Mouse (Mus musculus) forebrain, embryonic 15.5 days (tissue): ENCODE data around the gene Slain2. TPM values are rescaled to one million over a fixed set of nuclear protein-coding genes. Genes with fewer than 3 reads are reported as not detected.

Source experiments
- ATAC-seq: fragments of 200-750 bp; cut with Nextera tagmentation; replicated peaks from 2 replicates; pipeline ENCODE4 v1.8.0; 2017; ENCODE audit warnings: mild to moderate bottlenecking, moderate TSS enrichment, moderate library complexity
- H3K27ac ChIP-seq: fragments of 300-500 bp; sonication (generic); replicated peaks from 2 replicates; pipeline ENCODE4 v1.5.1; 2015; ENCODE audit warnings: mild to moderate bottlenecking, inconsistent platforms
- H3K27me3 ChIP-seq: fragments of 300-500 bp; sonication (generic); 2 replicates; pipeline ENCODE4 v1.6.1; 2015; ENCODE audit warnings: inconsistent platforms
- H3K36me3 ChIP-seq: fragments of 300-500 bp; sonication (generic); 2 replicates; pipeline ENCODE4 v1.6.1; 2015; ENCODE audit warnings: mild to moderate bottlenecking, inconsistent platforms
- H3K4me1 ChIP-seq: fragments of 300-500 bp; sonication (generic); 2 replicates; pipeline ENCODE4 v1.6.1; 2015; ENCODE audit warnings: inconsistent platforms
- H3K4me2 ChIP-seq: fragments of 300-500 bp; sonication (generic); replicated peaks from 2 replicates; pipeline ENCODE4 v1.6.1; 2015; ENCODE audit warnings: mild to moderate bottlenecking, inconsistent platforms
- H3K4me3 ChIP-seq: fragments of 300-500 bp; sonication (generic); 2 replicates; pipeline ENCODE4 v1.5.1; 2015; ENCODE audit warnings: mild to moderate bottlenecking, inconsistent platforms
- H3K9ac ChIP-seq: fragments of 300-500 bp; sonication (generic); replicated peaks from 2 replicates; pipeline ENCODE4 v1.6.1; 2015; ENCODE audit warnings: mild to moderate bottlenecking, inconsistent platforms
- H3K9me3 ChIP-seq: fragments of 300-500 bp; sonication (generic); 2 replicates; pipeline ENCODE4 v1.6.1; 2016; ENCODE audit warnings: inconsistent platforms
- WGBS: fragments of 180-500 bp; shearing (Covaris S2); methylation state at CpG from one replicate; pipeline ENCODE4 v1.1.7; 2015; ENCODE audit warnings: mixed read lengths; 5-methylcytosine and 5-hydroxymethylcytosine counted together
- polyA plus RNA-seq: library from polyadenylated mRNA; unstranded; fragments of >200 nt; fragmentation: Nextera tagmentation; extraction: Ambion mirVana; gene quantifications from 2 replicates; pipeline ENCODE4 v1.2.1, GENCODE M21; 2015

Slain2 gene
- polyA plus RNA-seq = 17.9 and 18.4 TPM in 2 replicates

DNA sequence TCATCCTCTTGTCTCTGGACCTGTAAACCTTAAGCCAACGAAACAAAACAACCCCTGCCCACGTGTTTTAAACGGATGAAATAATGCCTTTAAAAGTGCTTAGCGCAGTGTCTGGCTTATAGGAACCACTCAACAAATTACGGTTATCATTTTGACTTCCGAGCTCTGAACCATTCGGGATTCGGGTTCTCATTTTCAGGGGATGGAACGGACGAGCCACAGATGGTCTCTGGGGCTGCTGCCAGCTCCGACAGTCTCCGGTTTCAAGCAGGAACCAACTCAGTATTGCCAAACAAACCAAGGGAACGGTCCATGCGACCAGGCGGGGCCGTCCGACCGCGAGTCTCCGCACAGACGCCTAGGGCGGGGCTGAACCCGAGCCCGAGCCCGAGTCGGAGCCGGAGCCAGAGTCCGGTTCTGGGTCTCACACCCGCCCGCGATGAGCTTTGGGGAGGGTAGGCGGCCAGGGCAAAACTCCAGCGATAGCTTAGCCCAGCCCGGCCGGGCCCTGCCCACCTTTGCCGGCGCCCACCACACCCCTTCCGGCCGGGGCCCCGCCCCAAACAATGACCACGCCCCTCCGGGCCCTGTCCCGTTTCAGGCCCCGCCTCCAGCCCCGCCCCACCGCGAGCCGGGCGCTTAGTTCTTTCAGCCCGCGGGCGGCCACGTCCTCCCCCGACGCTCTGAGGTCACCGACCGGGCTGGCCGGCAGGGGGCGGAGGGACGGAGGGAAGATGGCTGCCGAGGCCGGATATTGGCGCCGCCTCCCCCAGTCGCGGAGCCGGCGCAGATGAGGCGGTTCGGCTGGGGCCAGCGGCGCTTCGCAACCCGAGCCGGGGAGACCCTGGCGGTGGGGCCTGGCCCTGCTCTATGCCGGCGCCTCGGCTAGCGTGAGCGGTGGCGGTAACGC lies at the start of gene Slain2:
TSS of gene Slain2 (plus strand) at position 657 of the 910 bp plus-strand sequence.
- H3K27ac ChIP-seq = peak within 1 kb of the TSS; percentile 96
- H3K9me3 ChIP-seq = no peaks in the 10 kb centered on the region
- H3K36me3 ChIP-seq = no peaks in the 10 kb centered on the region
- H3K4me3 ChIP-seq = peak within 1 kb of the TSS; percentile 98
- peak; percentile 94 for ATAC-seq
- peaks cover 29% of the 10 kb centered on the region for H3K4me1 ChIP-seq
- WGBS = under 1% methylated on average over 83 of the region's 83 CpGs
- 0 out of 2 replicates have a peak, but pooled peaks cover 2% of the 10 kb centered on the region for H3K27me3 ChIP-seq
- peak within 1 kb of the TSS; percentile 61 for H3K4me2 ChIP-seq
- H3K9ac ChIP-seq = peak within 1 kb of the TSS; percentile 96

DNA sequence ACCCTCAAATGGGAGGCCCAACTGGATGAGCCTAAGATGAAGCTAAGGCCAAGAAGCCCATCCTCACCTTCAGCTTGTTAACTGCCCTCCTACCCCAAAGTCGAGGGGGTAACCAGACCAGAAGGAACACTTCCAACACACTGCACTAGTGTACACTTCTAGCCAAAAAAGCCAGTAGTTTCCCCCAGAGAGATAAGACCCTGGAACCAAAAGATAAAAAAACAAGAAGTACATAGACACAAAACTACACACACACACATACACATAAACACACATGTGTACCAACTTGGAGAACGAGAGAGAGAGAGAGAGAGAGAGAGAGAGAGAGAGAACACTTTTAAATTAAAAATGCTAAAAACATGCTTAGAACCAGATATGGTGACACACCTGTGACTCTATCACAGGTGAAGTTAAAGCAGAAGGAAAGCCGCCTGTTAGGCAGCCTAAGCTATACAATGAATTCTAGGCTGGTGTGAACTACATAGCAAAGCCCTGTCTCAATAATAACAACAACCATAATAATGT lies 49.4 kb upstream of the Slain2 start:
- Histone ChIP-seq H3K9ac (no peak overlapping the region), H3K4me1 (peaks cover 11% of the 10 kb centered on the region), H3K4me2 (no peak overlapping the region), H3K36me3 (no peaks in the 10 kb centered on the region), H3K27me3 (peaks cover 7% of the 10 kb centered on the region; the same call in 1 of the 2 replicates), H3K4me3 (no peak overlapping the region), H3K27ac (no peak overlapping the region), H3K9me3 (no peaks in the 10 kb centered on the region)
- no peak for ATAC-seq
- WGBS = 77% methylated on average over 3 of the region's 3 CpGs

DNA sequence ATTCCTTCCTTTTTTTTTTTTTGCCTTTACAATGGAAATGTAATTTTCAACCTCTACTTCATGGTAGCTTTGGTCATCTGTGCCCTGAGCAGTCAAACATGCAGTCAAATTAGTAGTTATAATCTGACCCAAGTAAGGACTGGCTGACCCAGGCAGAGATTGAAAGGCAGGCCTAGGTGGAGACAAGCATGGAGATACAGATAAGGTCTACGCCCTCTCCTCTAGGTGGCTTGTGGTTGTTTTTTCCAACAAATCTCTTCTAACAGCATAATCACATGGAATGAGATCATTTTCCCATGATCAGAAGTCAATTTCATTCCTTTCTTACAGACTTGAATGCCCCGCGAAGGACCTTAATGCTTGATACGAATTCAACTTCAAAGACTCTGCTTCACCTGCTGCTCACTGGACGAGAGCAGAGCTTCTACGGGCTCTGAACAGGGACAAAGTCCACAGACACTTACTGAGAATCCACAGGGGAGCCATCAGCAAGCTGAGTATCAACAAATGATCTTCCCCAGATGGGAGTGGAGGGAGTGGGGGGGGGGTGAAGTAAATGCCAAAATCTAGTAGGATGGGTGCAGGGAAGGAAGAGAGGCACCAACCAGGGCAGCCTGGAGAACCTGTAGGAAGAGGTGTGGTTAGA lies 47.7 kb upstream of the Slain2 start:
- 73% methylated on average over 6 of the region's 6 CpGs for WGBS
- Histone ChIP-seq H3K27me3 (peaks cover 7% of the 10 kb centered on the region; the same call in 1 of the 2 replicates), H3K9ac (no peak overlapping the region), H3K4me3 (no peak overlapping the region), H3K4me2 (no peak overlapping the region), H3K27ac (no peak overlapping the region), H3K9me3 (no peaks in the 10 kb centered on the region), H3K36me3 (no peaks in the 10 kb centered on the region), H3K4me1 (peaks cover 11% of the 10 kb centered on the region)
- ATAC-seq = no peak

DNA sequence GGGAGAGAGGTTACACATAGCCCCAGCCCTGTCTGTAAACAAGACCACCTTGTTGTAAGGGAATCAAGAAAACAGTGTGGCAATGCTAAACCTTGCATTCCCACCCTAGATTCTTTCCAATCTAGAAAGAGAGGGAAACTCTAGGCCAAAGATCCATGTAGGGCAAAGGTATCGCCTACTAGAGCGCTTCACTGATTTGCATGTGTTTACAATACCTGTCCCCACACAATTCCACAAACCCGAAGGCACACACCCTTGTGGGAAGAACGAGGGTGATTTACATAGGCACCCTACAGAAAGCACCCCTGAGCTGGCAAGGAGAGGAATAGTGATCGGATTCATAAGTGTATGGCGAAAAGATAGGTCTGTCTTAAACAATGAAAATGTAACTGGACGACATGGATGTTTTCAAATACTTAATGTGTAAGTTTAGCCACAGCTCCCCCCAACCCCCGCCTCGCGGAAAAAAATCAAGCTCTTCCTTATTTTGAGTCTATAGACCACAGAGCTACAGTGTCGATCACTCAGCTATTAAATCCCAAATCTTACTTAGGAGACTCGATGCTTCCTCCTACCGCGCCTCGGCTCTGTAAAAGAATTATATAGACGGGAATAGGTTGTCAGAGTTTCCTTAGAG lies 47.0 kb upstream of the Slain2 start:
- Histone ChIP-seq H3K36me3 (no peaks in the 10 kb centered on the region), H3K4me1 (peaks cover 11% of the 10 kb centered on the region), H3K27ac (no peak overlapping the region), H3K4me3 (peak overlapping the region; percentile 48), H3K4me2 (no peak overlapping the region), H3K9me3 (no peaks in the 10 kb centered on the region), H3K9ac (no peak overlapping the region), H3K27me3 (peaks cover 7% of the 10 kb centered on the region; the same call in 1 of the 2 replicates)
- no peak for ATAC-seq
- 29% methylated on average over 16 of the region's 16 CpGs for WGBS

DNA sequence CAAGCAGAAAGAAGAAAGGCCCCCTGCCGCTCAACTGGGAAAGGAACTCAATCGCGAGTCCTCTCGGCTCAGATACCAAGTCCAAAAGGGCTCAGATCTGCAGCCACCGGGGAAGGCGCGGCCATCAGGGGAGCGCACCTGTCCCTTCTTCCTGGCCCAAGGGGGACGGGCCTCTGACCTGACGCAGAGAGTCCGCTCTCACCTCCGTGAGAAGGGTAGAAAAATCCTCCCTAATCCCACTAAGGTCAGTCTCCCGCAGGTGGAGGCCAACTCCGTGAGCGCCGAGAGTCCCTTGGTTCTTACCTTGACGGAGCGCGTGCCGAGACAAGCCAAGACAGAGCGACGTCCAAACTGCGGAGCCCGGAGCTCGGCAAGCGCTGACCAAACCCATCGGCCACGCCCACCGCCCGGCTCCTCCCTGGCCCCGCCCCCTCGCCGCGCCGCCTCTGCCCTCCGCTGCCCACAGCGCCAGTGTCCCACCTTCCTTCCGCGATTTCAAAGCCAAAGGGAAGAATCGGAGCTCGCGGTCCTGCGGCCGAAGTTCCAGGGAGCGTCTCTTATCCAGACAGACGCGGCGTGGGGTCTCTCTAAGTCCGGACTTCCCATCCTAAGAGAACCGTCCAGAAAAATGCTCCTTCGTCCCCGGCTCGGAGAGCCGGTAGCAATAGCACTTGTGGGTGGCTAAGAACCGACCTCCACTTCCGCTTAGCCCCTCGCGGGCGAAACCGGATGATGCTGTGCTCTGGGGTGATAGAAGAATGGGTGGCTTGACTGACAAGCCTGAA lies 45.8 kb upstream of the Slain2 start, which contains the start of gene Tec:
TSS of gene Tec (minus strand) at position 393 of the 785 bp plus-strand sequence.
- peak; percentile 93 for ATAC-seq
- Histone ChIP-seq H3K4me2 (peak within 1 kb of the TSS; percentile 85), H3K4me1 (peaks cover 11% of the 10 kb centered on the region), H3K36me3 (no peaks in the 10 kb centered on the region), H3K4me3 (peak within 1 kb of the TSS; percentile 48), H3K9me3 (no peaks in the 10 kb centered on the region), H3K27ac (no peak within 1 kb of the TSS), H3K27me3 (peaks cover 7% of the 10 kb centered on the region; the same call in 1 of the 2 replicates), H3K9ac (peak within 1 kb of the TSS; percentile 40)
- under 1% methylated on average over 60 of the region's 60 CpGs for WGBS

DNA sequence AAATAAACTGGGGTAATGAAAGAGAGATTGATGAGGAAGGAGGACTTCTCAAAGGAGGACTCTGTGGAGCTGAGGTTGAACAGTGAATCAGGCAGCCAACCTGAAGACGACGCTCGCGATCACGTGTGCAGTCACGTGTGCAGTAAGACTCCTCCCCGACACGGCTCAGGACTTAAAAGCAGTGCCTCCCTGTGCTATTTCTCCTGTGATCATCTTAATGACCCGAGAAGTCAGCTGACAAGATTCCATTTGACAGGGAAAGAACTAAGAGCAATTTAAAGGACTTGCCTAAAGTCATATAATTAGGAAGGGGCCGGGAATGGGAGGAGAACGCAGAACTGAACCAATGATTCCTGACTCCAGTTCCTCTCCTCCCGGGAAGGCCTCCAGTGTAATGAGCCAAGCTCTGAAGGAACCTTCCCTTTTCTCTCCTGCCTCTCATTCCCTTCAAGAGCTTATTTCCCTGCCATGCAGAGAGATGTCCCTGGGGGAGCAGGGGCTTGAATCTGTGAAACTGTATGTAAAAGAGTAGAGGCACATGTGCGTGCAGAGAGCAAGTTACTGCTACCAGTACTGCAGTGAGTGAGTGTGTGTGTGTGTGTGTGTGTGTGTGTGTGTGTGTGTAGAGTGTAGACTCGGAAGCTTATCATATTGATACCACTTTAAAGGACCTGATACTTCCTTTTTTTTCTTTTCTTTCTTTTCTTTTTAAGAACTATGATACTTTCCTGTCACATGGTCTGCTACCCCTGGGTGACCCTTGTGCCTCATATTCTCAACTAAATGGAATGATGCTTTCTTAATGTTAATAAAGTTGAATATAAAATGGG lies 44.1 kb upstream of the Slain2 start:
- Histone ChIP-seq H3K27me3 (peaks cover 7% of the 10 kb centered on the region; the same call in 1 of the 2 replicates), H3K9ac (no peak overlapping the region), H3K4me2 (no peak overlapping the region), H3K4me3 (no peak overlapping the region), H3K36me3 (no peaks in the 10 kb centered on the region), H3K9me3 (no peaks in the 10 kb centered on the region), H3K27ac (no peak overlapping the region), H3K4me1 (peaks cover 11% of the 10 kb centered on the region)
- ATAC-seq = no peak
- 81% methylated on average over 14 of the region's 14 CpGs for WGBS

DNA sequence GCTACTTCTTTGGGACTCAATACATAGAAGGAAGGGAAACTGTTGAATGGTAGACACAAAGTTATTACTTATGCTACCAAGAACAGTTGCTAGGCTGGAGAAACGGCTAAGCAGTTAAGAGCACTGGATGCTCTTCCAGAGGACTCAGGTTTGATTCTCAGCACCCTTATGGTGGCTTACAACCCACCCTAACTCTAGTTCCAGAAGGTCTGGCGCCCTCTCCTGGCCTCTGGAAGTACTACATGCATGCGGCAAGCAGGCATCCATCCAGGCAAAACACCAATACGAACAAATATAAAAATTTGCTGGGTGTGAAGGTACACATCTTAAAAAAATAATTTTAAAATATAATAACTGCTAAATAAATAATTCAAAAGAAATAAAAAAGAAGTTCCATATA lies 43.0 kb upstream of the Slain2 start:
- Histone ChIP-seq H3K27me3 (peaks cover 7% of the 10 kb centered on the region; the same call in 1 of the 2 replicates), H3K4me3 (no peak overlapping the region), H3K4me1 (peaks cover 12% of the 10 kb centered on the region), H3K9me3 (no peaks in the 10 kb centered on the region), H3K9ac (no peak overlapping the region), H3K36me3 (no peaks in the 10 kb centered on the region), H3K4me2 (no peak overlapping the region), H3K27ac (no peak overlapping the region)
- 80% methylated on average over 4 of the region's 4 CpGs for WGBS
- no peak for ATAC-seq

DNA sequence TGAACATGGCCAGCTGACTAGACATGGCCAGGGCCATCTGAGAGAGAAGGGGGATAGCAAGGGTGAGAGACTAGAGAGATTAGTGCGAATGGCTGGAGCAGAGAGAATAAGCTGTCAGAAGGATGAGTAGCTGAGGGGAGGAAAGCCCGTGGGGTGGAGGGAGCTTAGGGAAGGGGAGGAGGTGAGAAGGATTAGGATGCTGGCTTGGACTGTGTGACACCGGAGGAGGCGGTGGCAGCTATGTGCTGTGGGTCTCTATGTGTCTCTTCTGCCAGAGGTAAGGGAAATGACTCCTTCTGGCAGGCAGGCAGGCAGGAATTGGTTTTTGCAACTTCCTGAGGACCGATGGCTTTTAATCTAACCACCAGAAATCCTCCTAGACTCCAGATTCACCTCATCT lies 34.4 kb upstream of the Slain2 start:
- Histone ChIP-seq H3K4me3 (no peak overlapping the region), H3K36me3 (no peaks in the 10 kb centered on the region), H3K27ac (no peak overlapping the region), H3K9ac (no peak overlapping the region), H3K4me1 (0 out of 2 replicates have a peak, but pooled peaks cover 5% of the 10 kb centered on the region), H3K4me2 (no peak overlapping the region), H3K9me3 (no peaks in the 10 kb centered on the region), H3K27me3 (no peaks in the 10 kb centered on the region)
- ATAC-seq = no peak
- 40% methylated on average over 5 of the region's 5 CpGs for WGBS

DNA sequence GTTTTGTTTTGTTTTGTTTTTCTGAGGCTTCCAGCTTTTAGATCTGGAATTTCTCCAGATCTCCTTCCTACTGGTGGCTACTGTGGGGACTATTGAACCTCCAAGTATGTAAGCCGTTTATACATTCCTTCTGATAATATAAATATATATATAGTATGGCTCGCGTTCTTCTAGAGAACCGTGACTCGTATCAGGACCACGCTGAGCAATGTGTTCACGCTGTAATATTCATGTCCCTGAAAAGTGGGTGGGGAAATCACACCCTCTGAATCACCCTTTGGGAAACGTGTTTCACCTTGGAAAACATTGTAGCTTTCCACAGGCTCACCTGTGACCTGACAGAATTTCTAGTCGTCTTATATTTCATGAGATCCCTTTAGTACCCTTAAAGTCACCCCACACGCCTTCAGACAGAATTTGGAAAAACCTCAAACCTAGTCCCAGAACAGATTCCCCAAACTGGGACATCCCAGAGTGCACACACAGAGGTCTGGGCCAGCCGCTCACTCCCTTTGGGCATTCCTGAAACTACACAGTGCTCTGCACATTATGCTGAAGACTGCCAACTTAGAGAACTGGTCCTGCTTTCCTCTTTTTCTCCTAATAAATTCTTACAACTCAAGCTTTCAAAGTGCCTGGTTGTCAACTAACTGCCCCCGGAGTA lies 32.2 kb upstream of the Slain2 start:
- Histone ChIP-seq H3K27me3 (no peaks in the 10 kb centered on the region), H3K36me3 (no peaks in the 10 kb centered on the region), H3K4me1 (no peaks in the 10 kb centered on the region), H3K27ac (no peak overlapping the region), H3K4me2 (no peak overlapping the region), H3K9me3 (no peaks in the 10 kb centered on the region), H3K4me3 (no peak overlapping the region), H3K9ac (no peak overlapping the region)
- ATAC-seq = no peak
- WGBS = 88% methylated on average over 12 of the region's 12 CpGs

DNA sequence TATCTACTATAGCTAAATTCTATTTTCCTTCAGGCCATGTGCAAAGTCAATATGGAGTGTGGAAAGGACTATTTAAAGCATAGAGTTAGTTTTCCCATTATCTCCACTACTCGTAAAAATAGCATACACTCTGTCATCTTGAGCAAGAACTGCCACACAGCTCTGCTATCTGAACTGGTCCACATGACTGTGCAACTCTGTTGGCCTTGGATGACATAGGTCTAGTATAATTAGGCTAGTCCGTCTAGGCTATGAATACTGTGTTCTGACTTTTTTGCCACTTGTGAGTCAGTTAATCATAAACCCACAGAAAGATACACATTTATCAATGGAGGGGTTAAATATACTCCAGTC lies 31.7 kb upstream of the Slain2 start:
- no peaks in the 10 kb centered on the region for H3K4me1 ChIP-seq
- 77% methylated on average over 2 of the region's 2 CpGs for WGBS
- H3K9ac ChIP-seq = no peak overlapping the region
- no peak overlapping the region for H3K27ac ChIP-seq
- no peaks in the 10 kb centered on the region for H3K9me3 ChIP-seq
- H3K27me3 ChIP-seq = no peaks in the 10 kb centered on the region
- no peaks in the 10 kb centered on the region for H3K36me3 ChIP-seq
- no peak overlapping the region for H3K4me3 ChIP-seq
- H3K4me2 ChIP-seq = no peak overlapping the region
- ATAC-seq = no peak
